Mouse (Mus musculus) adrenal gland (tissue): Measurements from ENCODE around the gene Tnk2.

Experiments used
- intact Hi-C: fragments of 180-260 bp; cut with DNase I; formaldehyde crosslinking; loops from one replicate; pipeline ENCODE4 v1.15.1; 2025

The Tnk2 gene

DNA sequence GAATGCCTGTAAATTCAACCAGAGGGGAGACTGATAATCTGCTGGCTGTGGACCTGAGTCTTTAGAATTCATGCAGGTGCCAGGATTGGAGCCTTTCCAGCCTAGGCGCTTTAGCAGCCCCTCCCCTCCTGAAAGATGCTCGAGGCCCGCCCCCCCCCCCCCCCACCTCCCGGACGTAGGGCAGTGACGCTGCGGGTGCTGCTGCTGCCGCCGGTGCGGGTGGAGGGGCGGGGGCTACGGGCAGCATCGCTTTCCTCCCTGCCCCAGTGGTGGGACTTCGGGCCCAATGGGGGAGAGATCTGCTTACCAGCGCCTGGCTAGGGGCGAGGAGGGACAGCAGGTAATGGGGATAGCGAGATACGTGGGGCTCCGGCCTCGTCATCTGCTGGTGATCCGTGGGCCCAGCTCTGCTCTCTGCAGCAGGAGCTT lies 15.1 kb downstream of the Tnk2 start:
- intact Hi-C loops: loop anchor here (1.0 kb wide), 1 partner anchor 24 kb away; no protein-coding TSS in a partner anchor

DNA sequence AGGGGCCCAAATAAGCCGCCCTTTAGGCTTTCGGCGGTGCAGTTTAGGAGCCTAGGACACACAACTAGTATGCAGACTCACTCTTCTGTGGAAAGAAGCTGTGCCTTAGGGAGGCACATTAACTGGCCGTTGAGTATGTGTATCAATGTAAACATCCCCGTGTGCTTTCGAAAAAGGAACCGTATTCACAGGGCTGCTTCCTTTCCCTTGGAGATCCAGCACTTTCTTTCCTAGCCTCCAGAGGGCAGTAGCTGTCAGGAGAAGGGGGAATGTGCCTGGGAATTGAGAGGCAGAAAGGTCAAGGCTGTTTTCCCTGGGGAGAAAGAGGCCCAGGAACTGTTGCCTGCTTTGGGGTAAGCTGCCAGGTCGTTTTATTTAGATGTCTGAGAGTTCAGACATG lies 15.7 kb downstream of the Tnk2 start:
- intact Hi-C loops: loop anchor here (1.0 kb wide), 1 partner anchor 23 kb away; no protein-coding TSS in a partner anchor

DNA sequence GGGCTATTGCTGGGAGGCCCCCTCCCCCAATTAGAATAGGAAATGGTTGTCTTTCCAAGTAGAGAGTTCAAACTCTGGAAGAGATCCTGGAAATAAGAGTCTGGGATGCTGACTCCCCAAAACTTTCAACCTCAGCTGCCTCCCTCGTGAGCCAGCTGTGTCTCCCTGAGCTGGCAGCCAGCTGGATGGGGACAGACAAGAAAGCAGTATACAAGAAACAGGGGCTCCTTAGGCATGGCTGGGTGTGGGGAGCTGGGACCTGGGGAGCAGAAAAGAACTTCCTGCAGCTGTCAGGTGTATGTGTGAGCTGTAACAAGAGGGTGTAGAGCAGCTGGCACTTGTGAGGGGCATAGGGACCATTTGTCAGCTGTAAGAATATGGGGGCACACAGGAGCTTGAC lies 16.4 kb downstream of the Tnk2 start:
- intact Hi-C loops: no loop called here

DNA sequence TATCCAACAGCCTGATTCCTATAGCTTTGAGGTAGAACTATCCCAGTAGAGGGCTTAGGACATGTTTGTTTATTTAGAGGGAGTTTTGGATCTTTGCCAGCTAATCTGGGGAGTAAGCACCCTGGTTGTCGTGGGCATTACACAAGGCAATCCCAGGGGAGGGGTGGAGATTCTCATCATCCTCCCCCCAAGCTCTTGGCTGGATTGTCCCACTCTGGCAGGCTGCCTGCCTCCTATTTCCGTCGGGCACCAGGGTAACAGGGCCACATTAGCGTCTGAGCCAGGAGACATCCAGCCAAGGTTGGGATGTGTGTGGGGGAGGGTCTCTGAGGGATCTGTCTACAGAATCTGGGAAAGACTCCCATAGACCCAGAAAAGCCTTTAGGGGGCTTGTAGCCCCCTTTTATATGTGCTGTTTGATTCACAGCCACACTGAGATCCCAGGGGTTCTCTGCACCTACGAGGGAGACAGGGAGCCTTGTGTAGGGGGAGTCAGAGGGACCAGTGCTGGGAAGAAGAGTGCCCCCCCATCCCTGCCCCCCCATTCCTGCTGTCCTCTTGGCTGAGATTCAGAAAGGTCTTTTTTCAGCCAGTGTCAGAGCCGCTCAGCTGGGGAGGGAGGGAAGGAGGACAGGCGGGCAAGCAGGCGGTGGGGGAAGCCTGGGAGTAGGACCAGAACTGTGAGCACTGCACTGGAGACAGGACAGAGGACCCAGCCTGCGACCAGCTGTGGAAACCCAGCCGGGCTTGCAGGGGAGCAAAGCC lies 17.1 kb downstream of the Tnk2 start:
- intact Hi-C loops: no loop called here

DNA sequence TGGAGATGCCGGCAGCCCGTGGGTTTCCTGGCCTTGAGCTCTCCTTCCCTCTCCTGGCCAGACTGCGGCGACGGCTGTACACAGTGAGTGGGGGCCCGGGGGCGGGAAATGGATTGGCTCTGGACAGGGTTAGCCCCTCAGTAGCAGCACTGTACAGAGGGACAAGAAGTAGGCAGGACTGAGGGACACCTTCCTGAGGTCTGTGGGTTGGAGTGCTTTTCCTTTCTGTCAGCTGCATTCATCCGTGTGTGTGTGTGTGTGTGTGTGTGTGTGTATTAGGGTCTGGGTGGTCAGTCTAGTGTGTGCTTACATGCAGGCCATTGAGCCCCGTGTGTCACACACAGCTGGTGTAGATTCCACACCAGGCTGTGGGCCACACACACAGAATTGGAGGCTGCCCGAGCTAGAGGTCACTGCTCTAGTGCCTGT lies 17.8 kb downstream of the Tnk2 start:
- intact Hi-C loops: no loop called here

DNA sequence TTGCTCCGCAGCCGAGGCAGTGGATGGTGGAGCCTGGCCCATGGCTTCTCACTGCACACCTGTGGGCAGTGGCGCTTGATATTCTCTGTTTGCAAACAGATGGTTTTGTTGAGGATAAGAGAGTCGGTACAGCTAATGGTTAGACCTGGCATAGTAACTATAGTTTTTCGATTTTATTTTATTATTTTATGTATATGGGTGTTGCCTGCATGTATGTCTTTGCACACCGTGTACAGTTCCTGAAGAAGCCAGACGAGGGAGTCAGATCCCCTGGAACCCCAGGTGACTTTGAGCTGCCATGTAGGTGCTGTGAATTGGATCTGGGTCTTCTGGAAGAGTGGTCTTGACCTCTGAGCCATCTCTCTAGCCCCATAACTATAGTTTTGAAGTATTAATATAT lies 18.7 kb downstream of the Tnk2 start:
- intact Hi-C loops: no loop called here

DNA sequence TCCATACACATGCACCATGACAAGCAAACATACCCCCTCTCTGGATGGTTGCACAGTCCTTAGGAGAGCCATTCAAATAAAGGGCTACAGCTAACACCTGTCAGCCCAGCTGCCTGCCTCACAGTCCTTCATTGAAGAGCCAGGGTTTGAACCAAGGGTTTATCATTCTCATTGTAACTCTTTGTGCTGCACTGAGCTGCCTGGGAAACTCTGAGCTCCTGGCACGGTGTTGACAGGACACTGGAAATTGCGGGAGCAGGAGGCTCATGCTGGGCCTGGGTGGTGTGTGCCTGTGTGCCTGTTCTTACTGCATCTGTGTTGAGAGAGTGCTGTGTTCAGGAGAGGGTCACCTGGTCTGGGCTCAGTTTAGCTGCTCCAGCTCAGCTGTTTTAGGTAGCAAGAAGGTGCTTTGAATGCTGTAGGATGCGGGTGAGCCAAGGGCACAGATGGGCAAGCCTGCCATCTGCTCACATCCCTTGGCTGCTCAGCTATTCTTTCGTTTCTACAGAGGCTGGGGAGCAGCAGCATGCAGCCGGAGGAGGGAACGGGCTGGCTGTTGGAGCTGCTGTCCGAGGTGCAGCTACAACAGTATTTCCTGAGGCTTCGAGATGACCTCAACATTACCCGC lies 19.7 kb downstream of the Tnk2 start:
- intact Hi-C loops: no loop called here

DNA sequence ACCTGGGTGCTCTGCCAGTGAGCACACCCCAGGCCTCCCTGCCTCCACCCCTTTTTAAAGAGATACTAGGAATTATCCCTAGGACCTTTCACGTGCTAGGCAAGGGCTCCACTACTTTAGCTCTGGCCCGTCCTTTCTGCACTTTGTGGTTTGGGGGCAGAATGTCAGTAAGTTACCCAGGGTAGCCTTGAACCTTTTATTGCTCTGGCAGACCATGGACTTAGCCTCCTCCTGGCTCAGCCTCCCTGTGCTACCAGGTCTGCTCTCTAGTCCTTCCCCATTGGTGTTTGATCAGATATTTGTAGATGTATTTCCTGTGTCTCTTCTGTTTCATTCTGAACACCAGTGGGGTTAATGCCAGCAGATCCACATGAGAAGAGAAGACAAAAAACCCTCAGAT lies 20.5 kb downstream of the Tnk2 start:
- intact Hi-C loops: no loop called here

DNA sequence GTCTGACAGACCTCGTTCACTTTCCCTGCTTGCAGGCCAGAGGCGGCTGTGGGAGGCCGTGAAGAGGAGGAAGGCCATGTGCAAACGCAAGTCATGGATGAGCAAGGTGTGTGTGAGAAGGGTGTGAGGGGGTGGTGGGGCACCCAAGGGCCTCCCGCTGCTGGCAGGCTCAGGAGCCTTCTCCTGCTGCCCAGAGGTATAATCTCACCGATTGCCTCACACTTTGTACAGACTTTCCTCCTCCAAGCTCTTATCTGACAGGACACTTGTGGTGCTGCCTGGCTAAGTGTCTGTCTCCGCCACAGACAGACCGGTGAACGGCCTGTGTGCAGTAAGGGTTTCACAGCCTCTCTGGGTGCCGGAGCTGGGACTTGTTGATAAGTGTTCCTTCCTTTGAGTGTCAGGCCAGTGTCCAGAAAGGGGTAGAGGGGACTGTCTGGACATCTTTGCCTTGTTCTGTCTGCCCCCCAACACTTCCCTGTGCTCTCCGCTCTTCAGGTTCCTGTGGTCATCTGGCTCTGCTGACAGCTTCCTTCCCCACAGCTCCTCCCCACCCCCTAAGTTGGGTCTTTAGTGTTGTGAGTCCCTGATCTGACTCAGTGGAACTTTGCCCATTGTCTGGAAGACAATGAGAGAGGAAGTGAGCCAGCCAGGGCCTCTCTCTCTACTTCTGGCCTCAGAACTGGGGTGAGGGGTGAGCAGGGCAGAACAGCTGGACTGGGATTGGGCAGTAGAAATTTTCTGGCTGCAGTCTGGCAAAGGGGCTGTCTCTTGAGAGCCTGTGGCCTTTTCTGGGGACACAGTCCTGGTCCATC lies 22.4 kb downstream of the Tnk2 start:
- intact Hi-C loops: no loop called here

DNA sequence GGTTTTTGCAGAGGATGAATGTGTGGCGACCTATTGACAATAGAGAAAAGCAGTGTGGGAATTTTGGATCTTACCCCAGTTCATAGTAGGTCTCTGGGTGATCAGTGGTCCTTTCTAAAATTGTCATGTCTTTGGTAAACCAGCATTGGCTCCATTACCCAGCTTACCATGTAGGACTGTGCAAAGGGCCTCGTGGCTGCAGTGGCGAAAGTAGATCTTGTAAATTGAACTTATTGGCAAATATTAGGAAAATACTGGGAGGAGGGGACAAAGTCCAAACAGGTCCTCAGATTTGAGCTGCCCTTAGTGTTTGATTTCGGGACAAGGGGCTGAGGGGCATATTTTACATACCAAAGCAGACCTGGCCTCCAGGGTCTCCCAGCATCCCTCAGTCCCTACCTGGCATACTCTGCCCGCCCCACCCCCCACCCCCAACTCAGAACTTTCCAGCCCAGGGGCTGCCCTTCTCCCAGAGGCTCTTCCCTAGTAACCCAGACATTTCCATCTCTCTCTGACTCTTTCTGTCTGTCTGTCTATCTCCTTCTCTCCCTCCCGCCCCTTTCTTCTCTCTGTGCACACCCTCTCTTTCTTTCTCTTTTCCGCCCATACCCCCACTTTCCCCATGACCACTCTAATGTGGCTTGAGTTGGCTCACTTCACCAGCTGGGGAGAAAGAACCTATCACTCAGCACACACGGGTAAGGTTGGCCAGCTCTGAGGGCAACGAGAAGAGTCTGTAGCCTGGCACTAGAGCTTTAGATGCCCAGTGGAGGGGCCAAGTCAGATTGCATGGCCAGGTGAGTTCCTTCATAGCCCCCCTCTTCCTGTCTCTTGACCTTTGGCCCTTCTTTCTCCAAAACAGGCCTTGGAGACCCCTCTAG lies 23.2 kb downstream of the Tnk2 start:
- intact Hi-C loops: no loop called here

DNA sequence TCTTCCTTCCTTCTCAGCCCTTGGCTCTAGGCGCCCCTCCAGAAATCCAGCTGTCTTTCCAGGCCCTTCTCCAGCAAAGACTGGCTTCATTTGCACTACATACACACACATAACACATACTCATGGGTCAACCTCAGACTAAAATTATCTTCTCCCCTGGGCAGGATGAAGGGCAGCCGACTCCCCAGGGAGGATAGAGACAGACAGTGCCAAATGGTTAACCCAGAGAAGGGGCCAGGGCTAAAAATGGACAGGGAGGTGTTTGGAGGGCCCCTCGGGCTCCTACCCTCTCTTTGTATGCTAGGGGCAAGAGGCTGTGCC lies 23.8 kb downstream of the Tnk2 start:
- intact Hi-C loops: no loop called here

DNA sequence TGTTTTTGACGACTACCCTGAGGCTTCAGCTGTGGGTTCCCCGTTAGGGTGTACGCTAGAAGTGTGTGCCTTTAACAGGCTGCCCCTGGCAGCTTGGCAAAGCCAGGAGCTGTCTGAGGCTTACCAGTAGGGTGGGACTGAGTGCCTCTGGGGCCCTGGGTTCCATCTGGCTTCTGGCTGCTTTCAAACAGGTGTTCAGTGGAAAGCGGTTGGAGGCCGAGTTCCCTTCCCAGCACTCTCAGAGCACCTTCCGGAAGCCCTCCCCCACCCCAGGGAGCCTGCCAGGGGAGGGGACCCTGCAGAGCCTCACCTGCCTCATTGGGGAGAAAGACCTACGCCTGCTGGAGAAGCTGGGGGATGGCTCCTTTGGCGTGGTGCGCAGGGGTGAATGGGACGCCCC lies 24.4 kb downstream of the Tnk2 start:
- intact Hi-C loops: no loop called here

DNA sequence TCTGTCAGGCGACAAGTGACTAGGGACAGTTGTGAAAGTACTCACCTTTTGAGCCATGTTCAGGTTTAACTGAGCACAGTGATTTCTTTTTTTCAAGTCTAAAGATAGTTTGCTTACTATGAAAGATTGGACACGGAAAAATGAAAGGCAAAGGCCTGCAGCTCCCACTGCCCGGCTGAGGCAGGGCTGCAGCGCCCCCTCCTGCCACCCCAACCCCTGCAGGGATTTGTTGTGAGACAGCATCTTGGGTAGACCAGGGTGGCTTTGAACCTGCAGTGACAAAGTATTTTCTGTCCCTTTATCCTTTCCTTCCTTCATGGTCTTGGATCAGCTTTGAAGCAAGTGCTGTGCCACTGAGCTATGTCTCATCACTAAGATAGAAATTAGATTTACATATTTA lies 24.8 kb downstream of the Tnk2 start:
- intact Hi-C loops: no loop called here

DNA sequence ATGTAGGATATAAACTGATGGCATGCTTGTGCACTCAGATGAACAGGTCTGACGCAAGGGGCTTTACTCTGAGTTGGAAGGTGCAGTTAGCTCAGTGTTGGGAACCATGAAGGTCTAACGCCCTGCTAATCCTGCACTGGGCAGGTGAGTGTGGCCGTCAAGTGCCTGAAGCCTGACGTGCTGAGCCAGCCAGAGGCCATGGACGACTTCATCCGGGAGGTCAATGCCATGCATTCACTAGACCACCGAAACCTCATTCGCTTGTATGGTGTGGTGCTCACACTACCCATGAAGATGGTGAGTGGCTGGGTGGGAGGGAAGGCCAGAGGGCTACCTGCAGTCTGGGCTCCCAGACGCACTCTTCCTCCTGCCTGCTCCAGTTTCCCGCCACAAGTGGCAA lies 25.6 kb downstream of the Tnk2 start:
- intact Hi-C loops: no loop called here

DNA sequence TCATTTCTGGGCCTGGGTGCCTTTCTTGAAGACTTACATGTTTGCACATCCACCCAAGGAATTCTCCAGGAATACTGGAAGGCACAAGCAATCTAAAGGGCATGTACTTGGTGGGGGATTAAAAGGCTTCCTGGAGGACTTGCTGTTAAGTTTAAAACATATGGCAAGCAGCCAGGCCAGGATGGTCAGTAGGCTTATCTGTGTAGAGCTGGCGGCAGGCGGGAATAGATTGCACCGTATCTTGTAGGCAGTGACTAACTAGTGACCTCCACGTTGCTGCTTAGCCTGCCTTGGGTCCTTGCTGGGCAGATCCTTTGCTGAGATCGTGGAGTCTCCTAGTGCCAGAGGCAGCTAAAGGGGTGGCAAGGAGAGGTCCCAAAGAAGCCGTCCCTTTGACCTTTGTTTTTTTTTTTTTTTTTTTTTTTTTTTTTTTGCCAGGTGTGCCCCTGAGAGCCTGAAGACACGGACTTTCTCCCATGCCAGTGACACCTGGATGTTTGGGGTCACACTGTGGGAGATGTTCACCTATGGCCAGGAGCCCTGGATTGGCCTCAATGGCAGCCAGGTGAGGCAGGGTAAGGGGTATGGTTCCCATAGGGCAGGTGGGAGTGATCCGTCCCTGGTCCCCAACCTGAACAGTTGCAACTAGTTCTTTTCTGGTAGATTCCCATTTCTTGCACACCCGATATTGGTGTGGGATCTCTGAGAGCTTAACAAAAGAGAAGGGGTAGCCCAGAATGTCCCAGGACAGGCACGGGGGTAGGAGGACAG lies 26.9 kb downstream of the Tnk2 start:
- intact Hi-C loops: no loop called here

DNA sequence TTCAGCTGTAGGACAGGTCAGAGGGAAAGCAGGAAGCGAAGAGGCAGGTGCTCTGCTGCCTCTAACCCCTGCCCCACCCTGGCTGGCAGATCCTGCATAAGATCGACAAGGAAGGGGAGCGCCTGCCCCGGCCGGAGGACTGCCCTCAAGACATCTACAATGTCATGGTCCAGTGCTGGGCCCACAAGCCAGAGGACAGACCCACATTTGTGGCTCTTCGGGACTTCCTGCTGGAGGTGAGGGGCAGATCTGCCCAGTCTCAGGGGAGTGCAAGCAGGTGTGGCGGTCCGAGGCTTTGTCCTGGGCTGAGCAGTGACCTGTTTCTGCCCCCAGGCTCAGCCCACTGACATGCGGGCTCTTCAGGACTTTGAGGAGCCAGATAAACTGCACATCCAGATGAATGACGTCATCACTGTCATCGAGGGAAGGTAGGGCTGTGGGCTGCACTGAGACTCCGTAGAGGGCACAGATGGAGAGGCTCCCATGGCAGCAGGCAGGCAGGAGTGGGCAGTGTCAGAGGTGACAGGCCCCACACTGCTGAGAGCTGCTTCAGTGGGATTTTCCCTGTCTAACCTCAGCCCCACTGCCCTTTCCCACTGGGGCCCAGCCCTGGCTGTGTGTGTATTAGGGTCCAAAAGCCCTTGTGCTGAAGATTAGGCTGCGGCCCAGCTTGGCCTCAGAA lies 27.7 kb downstream of the Tnk2 start:
- intact Hi-C loops: no loop called here

DNA sequence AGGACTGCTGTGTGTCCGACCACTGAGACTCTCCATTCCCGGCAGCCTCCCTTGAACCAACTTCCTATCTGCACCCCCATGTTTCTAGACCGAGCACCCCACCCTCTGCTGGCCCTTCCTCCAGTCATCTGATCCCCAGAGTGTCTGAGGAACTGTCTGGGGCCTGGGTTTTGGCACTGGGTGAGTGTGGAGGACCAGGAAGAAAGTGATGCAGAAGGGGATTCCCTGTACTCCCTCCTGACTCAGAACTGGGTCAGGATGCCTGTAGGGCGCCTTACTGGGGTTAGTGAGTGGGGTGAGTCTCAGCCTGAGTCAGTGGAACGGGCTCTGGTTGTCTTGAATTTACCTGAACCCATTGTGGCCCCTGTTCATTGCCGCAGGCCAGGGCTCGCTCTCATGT lies 28.6 kb downstream of the Tnk2 start:
- intact Hi-C loops: no loop called here

DNA sequence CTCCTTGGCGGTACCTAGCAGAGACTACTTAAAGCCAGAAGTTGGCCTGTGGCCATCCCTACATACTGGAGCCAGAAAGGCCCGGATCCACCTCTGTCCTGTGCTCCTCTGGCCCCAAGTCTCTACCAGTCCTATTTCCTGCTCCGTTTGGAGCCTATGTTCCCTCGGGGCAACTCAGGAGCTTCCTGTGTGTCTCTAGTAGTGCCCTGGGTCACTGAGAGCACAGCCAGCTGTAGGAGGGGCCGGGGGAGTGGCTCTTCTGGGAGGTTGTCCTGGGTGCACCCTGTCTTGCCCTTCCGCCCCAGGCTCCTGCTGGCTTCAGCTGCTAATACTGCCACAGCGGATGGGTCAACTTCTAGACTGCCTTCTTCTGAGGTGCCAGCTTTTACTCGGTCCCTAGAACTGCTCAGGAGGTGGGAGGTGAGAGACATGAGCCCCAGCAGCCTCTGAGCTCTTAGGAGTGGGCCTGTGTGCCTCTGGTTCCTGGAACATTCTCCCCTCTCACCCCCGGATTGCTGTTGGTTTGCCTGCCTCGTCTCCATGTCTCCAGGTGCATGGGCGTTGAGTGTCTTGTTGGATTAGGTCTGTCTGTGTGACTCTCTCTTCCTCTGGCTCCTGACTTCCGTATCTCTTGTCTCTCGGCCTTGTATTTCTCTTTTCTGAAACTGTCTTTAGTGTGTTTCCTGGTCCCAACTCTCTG lies 29.3 kb downstream of the Tnk2 start:
- intact Hi-C loops: no loop called here

DNA sequence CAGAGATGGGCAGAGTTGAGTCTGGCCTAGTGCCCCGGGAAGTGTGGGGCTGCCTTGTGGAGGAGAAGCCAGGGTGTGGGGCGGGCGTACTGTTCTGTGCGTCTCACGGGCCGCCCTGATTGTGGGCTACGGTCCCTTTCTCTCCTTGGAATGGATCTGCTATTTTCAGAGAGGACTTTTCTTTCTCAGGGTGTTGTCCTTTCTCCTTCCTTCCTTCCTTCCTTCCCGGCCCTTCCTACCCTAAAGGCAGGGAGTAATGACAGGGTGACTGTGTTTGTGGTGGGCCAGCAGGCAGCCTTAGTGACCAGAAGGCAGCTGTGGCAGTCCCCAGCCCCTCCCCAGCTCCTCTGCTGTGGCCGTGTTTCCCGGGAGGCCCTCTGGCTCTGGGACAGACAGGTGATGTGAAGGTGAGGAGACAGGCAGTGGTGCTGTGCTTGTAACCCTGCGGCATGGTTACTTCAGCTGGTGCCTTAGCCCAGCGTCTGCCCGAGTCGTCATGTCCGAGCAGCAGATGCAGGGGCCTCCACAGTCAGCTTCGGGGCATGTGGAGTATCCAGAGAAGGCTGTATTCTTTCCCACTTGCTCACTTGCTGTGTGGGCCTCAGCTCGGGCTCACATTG lies 30.6 kb downstream of the Tnk2 start:
- intact Hi-C loops: no loop called here
